Mouse (Mus musculus): ENCODE measurements around the gene Rasd2. TPM values are rescaled to one million over a fixed set of nuclear protein-coding genes. Genes with fewer than 3 reads are reported as not detected.
A peak's percentile ranks its signal among the peaks of the same experiment; 100 is the strongest.

Rasd2 gene
- total RNA-seq, 2 experiments from 2014 or later: 2.4 to 3.5 TPM

DNA sequence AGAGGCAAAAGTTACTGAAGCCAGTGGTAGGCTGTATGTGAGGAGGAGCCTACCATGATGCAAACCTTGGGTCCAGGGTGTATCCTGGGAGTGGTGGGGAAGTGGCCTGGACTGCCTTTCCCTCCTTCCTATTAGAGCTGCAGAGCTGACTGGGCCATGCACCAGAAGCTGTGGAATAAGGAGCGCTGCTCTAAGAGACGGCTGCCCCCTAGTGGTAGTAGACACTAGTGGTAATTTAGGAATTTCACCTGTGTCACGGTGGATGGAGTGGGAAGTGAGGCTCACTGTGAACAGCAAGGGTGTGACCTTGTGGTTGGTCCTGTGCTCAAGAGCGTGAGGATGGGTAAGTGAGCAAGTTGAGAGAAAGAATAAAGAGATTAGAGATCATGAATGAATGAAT is 4.2 kb downstream of the Rasd2 start:
- intact Hi-C loops (cut with DNase I): loop anchor here (1.0 to 5.0 kb wide), 3 partner anchors 55 to 146 kb away; no protein-coding TSS in a partner anchor
- DNase-seq: peak; percentile 76 to 87

DNA sequence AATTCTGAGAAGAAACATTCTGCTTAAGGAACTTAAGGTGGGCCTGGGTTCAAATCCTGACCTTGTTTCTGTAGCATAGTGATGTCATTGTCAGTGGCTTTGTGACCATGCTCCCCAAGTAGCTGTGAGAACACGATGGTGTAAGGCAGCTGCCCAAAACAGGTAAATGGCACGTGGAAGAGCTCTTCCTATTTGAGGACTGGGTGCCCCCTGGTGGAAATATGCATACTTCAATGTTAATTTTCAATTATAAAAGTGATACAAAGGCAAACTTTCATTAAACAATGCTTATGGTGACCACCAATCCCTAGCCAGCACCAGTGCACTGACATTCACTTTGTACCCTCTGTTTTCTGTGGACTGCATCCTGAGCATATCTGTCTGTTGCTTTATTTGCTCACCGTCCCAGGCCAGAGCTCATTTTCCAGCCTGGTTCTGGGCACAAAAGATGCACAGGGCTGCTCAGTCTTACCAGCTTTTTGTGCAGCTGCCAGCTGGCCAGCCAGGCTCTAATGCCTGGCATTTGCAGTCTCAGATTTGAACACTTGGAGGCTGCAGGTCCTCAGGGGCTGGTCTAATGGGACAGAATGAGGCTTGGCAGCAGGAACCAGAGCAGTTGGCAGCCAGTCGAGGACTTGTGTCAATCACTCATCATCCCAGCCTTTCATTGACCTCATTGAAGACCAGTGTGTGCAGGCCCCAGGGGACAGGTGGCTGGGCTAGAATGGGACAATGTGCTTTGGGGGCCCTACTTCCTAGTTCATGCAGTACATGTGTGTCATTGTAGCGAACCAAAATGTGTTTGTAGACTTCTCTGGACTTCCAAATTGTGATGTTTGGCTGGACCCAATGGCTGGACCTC is 6.4 kb downstream of the Rasd2 start:
- DNase-seq: peak; percentile 34 to 41
- intact Hi-C loops (cut with DNase I): loop anchor here (2.0 to 5.0 kb wide), 2 partner anchors 53 to 148 kb away; no protein-coding TSS in a partner anchor

- no peak for DNase-seq
- intact Hi-C loops (cut with DNase I): no loop called here
Observed at GRCm38 (mm10) chr8:75222665-75223064, 8.9 kb downstream of the Rasd2 start.

GRCm38 (mm10) chr8:75226773-75227172 is 13.0 kb downstream of the Rasd2 start:
- intact Hi-C loops (cut with DNase I): no loop called here
- DNase-seq: no peak

DNA sequence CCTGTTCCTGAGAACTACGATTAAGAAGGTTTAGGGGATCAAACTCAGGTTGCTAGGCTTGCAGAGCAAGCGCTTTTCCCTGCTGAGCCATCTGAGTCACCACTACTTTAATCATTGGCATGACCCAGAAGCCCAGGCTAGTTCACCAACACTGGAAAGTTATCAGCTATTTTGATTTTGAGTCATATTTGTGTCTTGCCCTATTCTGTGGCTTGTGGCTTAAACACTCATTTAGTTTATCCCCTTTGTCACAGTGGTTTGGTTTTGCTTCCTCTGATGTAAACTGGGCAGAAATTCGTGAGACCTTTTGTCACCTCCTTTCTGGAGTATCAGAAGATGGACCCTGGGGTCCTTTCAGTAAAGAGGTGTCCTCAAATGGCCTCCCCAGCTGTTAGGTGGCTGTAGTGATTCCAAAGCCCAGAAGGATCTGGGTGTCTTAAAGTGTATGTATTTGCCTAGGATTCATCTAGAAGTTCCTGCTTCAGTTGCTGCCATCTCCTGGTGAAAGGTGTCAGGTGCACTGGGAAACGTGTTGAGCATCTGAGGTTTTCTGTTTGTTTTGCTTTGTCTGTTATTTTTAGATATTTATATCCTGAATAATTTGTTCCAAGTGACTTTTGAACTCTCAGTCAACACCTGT is 20.3 kb downstream of the Rasd2 start:
- DNase-seq: peak in 1 of 2 experiments; percentile 44
- intact Hi-C loops (cut with DNase I): no loop called here

DNA sequence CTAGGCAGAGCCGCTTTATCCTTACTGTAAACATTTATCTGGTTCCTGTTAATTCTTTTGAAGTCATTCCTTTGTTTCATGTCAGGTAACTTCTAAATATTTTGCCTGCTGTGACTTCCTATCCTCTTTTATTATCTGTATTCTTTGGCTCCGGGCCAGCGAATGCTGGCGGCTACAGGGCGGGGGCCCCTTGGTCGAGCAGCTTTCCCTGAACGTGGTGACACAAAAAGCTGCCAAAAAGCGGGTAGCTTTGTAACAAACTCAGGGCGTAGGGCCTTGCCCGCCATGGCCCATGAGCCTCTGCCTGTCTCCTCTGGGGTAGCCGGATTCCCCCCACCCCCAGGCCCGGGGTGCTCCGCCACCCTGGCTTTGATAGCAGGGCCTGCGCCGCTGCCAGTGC is 33.6 kb downstream of the Rasd2 start:
- no peak for DNase-seq
- intact Hi-C loops (cut with DNase I): no loop called here

DNA sequence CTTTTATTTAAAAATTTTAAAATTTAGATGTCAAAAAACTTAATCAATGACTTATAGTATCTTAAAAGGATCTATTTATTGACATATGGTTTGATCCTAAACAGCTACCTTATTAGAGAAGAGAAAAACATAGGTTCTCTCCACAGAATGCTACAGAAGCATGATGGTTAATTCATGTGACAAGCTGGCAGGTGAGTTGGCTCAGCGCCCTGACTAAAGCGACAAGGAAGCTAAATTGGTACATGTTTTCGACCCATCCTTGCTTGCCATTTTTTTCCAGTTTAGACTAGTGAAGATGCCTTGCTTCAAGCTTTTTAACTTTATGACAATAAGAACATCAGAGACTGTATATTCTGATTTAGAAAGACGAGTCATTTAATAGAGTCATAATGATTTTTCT is 35.4 kb downstream of the Rasd2 start:
- intact Hi-C loops (cut with DNase I): no loop called here
- no peak for DNase-seq

GRCm38 (mm10) chr8:75254027-75254426 is 40.3 kb downstream of the Rasd2 start:
- DNase-seq: peak; percentile 46 to 62

DNA sequence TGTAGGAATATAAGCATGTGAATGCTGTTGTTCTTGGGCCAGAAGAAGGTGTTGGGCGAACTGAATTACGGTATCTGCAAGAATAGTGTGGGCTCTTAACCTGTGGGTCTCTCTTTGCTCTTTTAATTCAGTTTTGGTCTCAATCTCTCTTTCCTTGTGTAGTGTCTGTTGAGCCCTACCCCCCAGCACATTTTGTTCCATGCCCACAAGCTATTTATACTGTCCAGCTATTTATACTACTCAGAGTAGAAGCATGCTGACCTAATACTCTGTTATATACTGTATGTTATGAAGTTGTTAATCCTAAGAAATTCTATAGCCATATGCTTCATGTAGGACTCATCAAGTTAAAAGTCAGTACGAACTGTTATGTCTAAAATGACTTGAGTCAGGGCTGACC is 41.9 kb downstream of the Rasd2 start:
- intact Hi-C loops (cut with DNase I): no loop called here

More at GRCm38 (mm10) chr8:75254027-75254426, 40.3 kb downstream of the Rasd2 start:
- intact Hi-C loops (cut with DNase I): no loop called here

DNA sequence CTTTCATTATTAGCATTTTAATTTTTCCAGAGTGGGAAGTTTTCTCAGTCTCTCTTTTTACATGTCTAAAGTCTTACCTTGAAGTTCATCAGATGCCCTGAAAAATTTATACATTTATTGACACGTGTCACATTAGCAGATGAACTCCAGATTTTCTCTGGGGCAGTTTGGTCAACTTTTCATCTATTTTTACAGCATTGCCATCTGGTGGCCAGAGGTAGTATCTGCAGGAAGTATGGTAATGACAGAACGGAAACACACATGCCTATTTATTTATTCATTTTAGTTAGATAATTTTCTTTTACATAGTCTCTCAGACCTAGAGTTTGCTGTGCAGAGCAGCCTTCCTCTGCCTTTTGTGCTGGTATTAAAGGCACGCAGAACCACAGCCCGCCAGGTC is 58.4 kb downstream of the Rasd2 start:
- peak; percentile 44 to 66 for DNase-seq
- intact Hi-C loops (cut with DNase I): loop anchor here (1.0 to 2.0 kb wide), 3 partner anchors 53 to 201 kb away; no protein-coding TSS in a partner anchor

More for the DNA sequence above, 41.9 kb downstream of the Rasd2 start:
- DNase-seq: peak in 1 of 2 experiments; percentile 26

Other genes with a start within 250 kb of the Rasd2 start
- gene Hmgxb4, start 220.6 kb upstream of the Rasd2 start, total RNA-seq (2021): 10 to 100 TPM; 16.9 to 19.0 TPM
- gene Tom1, start 180.2 kb upstream of the Rasd2 start, total RNA-seq (2021): 10 to 100 TPM; 68.8 to 70.6 TPM
- 10 to 100 TPM; 17.8 to 19.8 TPM for gene Hmox1, start 120.3 kb upstream of the Rasd2 start, total RNA-seq (2021)
- gene Mcm5, start 104.4 kb upstream of the Rasd2 start, total RNA-seq (2021): 10 to 100 TPM; 23.1 to 31.7 TPM
- gene Gm10358, start 192.6 kb downstream of the Rasd2 start, total RNA-seq (2021): not detected
- gene Iqcm, start 234.8 kb downstream of the Rasd2 start, total RNA-seq (2021): not detected